Mouse (Mus musculus) forebrain, embryonic 14.5 days (tissue): ENCODE data around the gene Got1. TPM values are rescaled to one million over a fixed set of nuclear protein-coding genes. Genes with fewer than 3 reads are reported as not detected.

Experiments used
- ATAC-seq: fragments of 200-750 bp; cut with Nextera tagmentation; 2 replicates; pipeline ENCODE4 v1.8.0; 2017; ENCODE audit warnings: mild to moderate bottlenecking, moderate library complexity
- DNase-seq: peaks from one replicate; pipeline ENCODE4 v3.0.0-alpha.2; 2015; ENCODE audit warnings: low spot score
- H3K27ac ChIP-seq: fragments of 300-500 bp; sonication (generic); 2 replicates; pipeline ENCODE4 v1.5.1; 2014; ENCODE audit warnings: low read depth, mild to moderate bottlenecking, control low read depth, low read length, moderate library complexity
- H3K27me3 ChIP-seq: fragments of 300-500 bp; sonication (generic); replicated peaks from 2 replicates; pipeline ENCODE4 v1.6.1; 2014; ENCODE audit warnings: low read length, control low read depth, mixed read lengths; ENCODE audit not compliant: control insufficient read depth, insufficient read depth
- H3K36me3 ChIP-seq: fragments of 300-500 bp; sonication (generic); 2 replicates; pipeline ENCODE4 v1.6.1; 2014; ENCODE audit warnings: low read length, control low read depth; ENCODE audit not compliant: control insufficient read depth, insufficient read depth
- H3K4me1 ChIP-seq: fragments of 300-500 bp; sonication (generic); 2 replicates; pipeline ENCODE4 v1.6.1; 2014; ENCODE audit warnings: antibody characterized with exemption, low read length, control low read depth; ENCODE audit not compliant: control insufficient read depth, insufficient read depth
- H3K4me2 ChIP-seq: fragments of 300-500 bp; sonication (generic); 2 replicates; pipeline ENCODE4 v1.6.1; 2014; ENCODE audit warnings: mild to moderate bottlenecking, control low read depth, low read length
- H3K4me3 ChIP-seq: fragments of 300-500 bp; sonication (generic); 2 replicates; pipeline ENCODE4 v1.5.1; 2014; ENCODE audit warnings: low read depth, low read length, control low read depth
- H3K9ac ChIP-seq: fragments of 300-500 bp; sonication (generic); 2 replicates; pipeline ENCODE4 v1.6.1; 2014; ENCODE audit warnings: mild to moderate bottlenecking, low read length, control low read depth, moderate library complexity
- H3K9me3 ChIP-seq: fragments of 300-500 bp; sonication (generic); replicated peaks from 2 replicates; pipeline ENCODE4 v1.6.1; 2016; ENCODE audit warnings: low read length, control low read depth, mixed read lengths; ENCODE audit not compliant: control insufficient read depth
- WGBS: fragments of 180-500 bp; shearing (Covaris S2); extraction: QIAGEN DNeasy Blood & Tissue Kit; methylation state at CpG from one replicate; pipeline ENCODE4 v1.1.7; 2014; 5-methylcytosine and 5-hydroxymethylcytosine counted together
- polyA plus RNA-seq: library from polyadenylated mRNA; unstranded; fragments of >200 nt; fragmentation: Nextera tagmentation; extraction: Ambion mirVana; gene quantifications from 2 replicates; pipeline ENCODE4 v1.2.1, GENCODE M21; 2014

The Got1 gene
- polyA plus RNA-seq, 1 experiment from 2014 or later = 56.9 TPM

DNA sequence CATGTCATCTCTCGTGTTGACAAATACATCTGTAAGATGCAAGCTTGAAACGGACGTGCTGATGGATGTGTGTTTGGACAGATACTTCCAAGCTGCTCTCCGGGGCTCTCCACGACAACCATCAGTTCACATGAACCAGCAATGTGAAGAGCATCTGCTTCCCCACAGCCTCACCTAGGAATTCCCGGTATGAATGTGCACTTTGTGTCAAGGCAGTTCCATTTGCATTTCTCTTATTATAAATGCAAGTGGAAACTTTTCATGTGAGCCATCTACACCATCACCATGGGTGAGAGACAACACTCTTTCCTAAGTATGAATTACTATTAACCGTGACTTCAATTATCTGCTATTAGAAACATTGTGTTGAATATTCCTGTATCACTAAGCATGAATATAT is 6.6 kb downstream of the Got1 start:
- ATAC-seq (no peak), DNase-seq (no peak)
- Histone ChIP-seq H3K9ac (no peak overlapping the region), H3K4me3 (no peak overlapping the region), H3K9me3 (no peaks in the 10 kb centered on the region), H3K27me3 (no peaks in the 10 kb centered on the region), H3K36me3 (peaks cover 11% of the 10 kb centered on the region), H3K4me1 (peaks cover 20% of the 10 kb centered on the region), H3K27ac (no peak overlapping the region), H3K4me2 (no peak overlapping the region)
- WGBS = 61% methylated on average over 7 of the region's 7 CpGs

DNA sequence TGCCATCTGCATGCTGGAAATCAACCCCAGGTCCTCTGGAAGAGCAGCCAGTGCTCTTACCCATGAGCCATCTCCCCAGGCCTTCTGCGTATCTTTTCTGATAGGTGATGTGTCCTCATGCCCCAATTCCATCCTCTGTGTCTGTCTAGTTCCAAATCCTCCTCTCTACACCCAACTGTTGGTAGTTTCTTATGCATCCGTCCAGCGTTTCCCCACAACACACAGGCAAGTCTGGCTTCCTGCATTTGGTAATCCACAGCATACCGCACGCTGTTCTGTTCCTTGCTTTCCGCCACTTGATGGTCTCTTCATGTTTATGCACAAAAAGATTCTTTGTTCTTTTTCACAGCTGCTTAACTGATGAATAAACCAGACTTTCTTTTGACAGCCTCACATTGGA is 7.1 kb downstream of the Got1 start:
- Histone ChIP-seq H3K27me3 (no peaks in the 10 kb centered on the region), H3K4me2 (no peak overlapping the region), H3K36me3 (peaks cover 13% of the 10 kb centered on the region), H3K4me3 (no peak overlapping the region), H3K27ac (no peak overlapping the region), H3K9me3 (no peaks in the 10 kb centered on the region), H3K9ac (no peak overlapping the region), H3K4me1 (peaks cover 20% of the 10 kb centered on the region)
- 60% methylated on average over 6 of the region's 6 CpGs for WGBS
- ATAC-seq (no peak), DNase-seq (no peak)

DNA sequence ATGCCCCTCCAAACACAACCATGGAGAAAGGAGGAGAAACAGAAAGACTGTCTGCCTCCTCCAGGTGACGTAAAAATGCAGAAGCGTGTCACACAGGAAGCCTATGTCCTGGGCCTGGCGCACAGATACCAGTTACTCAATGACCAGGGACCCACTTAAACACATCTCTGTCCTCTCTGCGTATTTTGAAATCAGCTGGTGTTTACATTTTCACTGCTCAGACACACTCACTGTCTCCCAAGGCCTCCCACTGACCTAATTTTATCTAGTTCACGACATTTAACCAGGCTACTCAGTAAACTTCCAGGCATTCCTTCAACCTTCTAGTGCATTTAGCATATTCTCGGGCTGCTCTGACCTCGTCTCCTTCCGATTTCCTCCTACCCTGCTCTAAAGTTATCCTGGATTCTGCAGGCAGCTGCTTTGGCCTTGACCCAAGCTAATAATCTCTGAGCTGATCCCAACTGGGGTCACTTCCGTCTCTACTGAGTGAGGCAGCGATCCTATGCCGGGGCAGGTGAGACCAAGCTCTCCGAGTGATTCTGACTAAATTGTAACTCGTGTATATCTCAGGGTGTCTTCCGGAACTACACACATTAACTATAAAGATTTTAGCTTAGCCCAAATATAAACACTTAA is 7.9 kb downstream of the Got1 start:
- Histone ChIP-seq H3K4me1 (peaks cover 16% of the 10 kb centered on the region), H3K4me3 (no peak overlapping the region), H3K27ac (no peak overlapping the region), H3K27me3 (no peaks in the 10 kb centered on the region), H3K9me3 (no peaks in the 10 kb centered on the region), H3K36me3 (peaks cover 15% of the 10 kb centered on the region), H3K4me2 (no peak overlapping the region), H3K9ac (no peak overlapping the region)
- ATAC-seq (no peak), DNase-seq (no peak)
- WGBS = 90% methylated on average over 14 of the region's 14 CpGs

DNA sequence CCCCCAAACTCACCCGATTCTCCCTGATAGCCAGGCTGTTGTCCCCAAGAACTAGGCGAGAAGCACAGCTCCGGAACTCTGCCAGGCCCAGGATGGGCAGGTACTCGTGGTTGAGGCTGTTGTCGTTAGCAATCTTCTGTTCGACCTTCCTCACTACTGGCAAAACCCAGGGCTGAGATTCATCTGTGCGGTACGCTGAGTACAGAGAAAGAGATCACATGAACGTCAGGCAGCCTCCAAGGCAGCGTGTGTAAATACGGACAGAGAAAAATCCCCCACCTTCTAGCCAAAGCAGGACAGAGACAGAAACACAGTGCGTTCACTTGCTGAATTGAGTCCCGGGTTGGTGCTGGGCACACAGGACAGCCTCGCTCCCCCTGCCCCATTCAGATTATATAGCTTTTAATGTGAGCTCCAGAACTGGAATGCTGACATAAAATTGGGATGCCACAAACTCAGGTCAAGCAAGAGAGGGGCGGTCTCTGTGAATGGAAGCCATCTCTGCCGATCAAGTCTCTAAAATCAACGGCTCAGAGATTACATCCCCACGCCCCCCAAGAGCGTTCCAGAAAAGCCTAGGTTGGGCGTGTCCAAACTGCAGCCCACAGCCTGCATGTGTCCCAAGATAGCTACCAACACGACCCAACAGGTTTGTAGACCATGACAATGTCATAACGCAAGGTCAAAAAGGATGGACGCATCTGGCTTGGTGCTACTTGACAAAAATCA is 8.6 kb downstream of the Got1 start:
- no peak for DNase-seq
- H3K4me1 ChIP-seq = peaks cover 10% of the 10 kb centered on the region; the same call in 1 of the 2 replicates
- ATAC-seq = no peak
- H3K4me3 ChIP-seq = no peak overlapping the region
- H3K36me3 ChIP-seq = peaks cover 19% of the 10 kb centered on the region
- no peak overlapping the region for H3K27ac ChIP-seq
- no peak overlapping the region for H3K9ac ChIP-seq
- no peaks in the 10 kb centered on the region for H3K27me3 ChIP-seq
- H3K9me3 ChIP-seq = no peaks in the 10 kb centered on the region
- no peak overlapping the region for H3K4me2 ChIP-seq
- WGBS = 92% methylated on average over 23 of the region's 23 CpGs

DNA sequence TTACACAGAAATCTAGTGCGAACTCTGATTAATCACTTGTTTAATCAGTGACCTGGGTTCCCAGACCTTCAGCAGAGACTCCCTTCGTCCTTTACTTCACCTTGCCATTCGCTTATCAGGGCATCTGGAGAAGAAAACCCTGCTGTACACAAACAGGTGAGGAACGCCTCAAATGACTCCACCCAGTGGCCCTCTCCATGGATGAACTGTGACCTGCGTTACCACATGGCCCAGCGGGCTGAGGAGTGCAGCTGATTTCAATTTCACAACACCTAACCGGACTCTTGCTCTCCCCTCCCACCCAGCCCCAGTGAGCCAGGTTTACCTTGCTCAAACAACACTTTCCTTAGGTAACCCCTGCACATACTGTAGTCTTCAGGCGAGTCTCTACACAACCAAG is 10.5 kb downstream of the Got1 start:
- 94% methylated on average over 8 of the region's 8 CpGs for WGBS
- no peak for DNase-seq
- Histone ChIP-seq H3K4me2 (no peak overlapping the region), H3K4me3 (no peak overlapping the region), H3K27me3 (no peaks in the 10 kb centered on the region), H3K4me1 (peaks cover 5% of the 10 kb centered on the region; the same call in 1 of the 2 replicates), H3K36me3 (peaks cover 23% of the 10 kb centered on the region), H3K27ac (no peak overlapping the region), H3K9ac (no peak overlapping the region), H3K9me3 (no peaks in the 10 kb centered on the region)
- ATAC-seq = no peak

DNA sequence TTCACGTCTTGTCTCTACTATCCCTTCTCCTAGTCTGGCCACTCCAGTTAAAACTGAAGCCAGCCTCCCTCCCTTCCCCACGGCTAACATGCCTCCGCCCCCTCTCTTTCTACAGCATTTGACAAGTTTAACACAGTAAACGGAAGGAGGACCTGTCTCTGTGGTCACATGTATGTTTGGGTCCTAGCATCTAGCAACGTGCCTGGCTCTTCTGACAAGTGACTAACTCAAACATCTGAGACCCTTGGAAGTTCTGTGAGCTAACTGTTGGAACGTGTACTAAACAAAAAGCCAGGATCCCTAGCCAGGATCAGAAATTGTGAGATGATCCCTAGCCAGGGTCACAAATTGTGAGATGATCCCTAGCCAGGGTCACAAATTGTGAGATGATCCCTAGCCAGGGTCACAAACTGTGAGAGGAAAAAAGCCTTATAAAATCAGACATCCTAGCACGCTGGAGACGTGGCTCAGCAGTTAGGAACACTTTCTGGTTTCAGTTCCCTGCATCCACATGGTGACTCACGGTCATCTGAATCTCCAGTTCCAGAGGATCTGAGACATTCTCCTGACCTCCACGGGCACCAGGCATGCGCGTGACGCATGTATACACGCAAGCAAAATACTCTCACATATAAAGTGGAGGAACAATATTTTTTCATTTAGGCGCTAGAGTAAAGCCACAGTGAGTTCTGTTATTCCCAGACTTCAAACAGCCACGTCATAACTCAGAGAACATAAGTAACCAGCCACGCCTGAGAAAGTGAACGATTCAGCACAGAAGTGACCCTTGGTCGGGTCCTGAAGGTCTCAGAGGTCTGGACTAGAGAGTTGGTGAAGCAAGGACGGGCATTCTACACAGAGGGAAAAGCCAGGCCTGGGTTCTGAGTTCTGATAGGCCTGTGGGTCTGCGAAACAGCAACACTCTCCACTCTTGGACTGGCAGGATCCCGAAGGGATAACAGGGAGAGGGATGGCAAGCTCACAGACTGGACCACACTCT is 12.5 kb downstream of the Got1 start:
- DNase-seq (no peak), ATAC-seq (no peak)
- Histone ChIP-seq H3K36me3 (peaks cover 31% of the 10 kb centered on the region), H3K9me3 (no peaks in the 10 kb centered on the region), H3K4me3 (no peak overlapping the region), H3K27ac (no peak overlapping the region), H3K27me3 (no peaks in the 10 kb centered on the region), H3K4me1 (no peaks in the 10 kb centered on the region), H3K4me2 (no peak overlapping the region), H3K9ac (no peak overlapping the region)
- WGBS = 86% methylated on average over 22 of the region's 22 CpGs

DNA sequence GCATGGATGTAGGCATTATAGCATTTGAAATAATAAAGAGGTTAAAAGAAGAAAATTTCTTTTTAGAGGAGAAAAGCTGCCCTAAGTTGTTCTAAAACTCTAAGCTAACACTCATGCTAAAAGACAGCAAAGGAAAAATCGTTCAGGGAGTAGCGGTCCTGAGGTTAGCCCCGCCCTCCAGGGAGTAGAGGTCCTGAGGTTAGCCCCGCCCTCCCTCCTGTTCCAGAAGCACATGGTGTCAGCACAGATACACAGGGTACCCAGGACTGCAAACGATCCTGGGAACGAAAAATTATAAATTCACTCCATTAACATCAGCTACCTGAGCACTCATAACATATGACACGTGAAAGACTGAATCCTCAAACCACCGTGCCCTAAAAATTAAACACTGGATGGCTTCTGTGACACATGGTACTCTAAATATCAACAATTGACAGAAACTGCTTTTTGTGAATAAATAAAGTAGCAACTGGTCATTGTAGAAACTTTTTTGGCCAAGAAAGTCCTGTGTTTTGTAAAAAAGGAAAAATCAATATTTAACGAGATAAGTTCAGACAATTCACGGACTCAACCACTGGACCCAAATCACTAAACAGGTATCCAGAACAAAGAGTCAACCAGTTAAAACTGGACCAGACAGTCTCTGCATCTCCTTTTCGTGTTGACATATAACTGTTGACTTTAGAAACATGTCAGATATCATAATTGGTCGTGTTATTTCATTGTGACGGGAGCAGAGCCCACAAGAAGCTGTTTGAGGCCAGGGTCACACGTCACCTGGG is 13.8 kb downstream of the Got1 start:
- no peak overlapping the region for H3K9ac ChIP-seq
- H3K4me3 ChIP-seq = no peak overlapping the region
- H3K27ac ChIP-seq = no peak overlapping the region
- ATAC-seq (no peak), DNase-seq (no peak)
- WGBS = 95% methylated on average over 14 of the region's 14 CpGs
- H3K4me1 ChIP-seq = no peaks in the 10 kb centered on the region
- peaks cover 38% of the 10 kb centered on the region for H3K36me3 ChIP-seq
- no peak overlapping the region for H3K4me2 ChIP-seq
- no peaks in the 10 kb centered on the region for H3K27me3 ChIP-seq
- H3K9me3 ChIP-seq = no peaks in the 10 kb centered on the region

DNA sequence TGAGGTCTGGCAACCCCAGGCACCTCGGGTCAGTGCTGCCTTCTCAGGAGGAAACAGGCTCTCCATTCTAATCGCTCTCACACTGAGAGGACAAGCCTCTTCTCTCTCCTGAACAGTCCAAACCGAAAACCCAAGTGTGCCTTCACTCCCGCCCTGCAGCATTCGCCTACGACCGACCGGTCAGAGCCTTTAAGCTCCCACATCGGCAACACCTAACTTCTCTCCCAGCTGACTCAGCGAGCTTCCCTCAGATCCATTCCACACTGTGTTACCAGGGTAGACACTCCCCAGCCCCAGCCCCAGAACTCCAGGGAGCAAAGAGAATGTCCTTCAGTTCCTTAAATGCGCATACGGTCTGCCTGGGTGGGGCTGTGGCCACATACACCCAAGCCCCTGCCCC is 19.0 kb downstream of the Got1 start:
- Histone ChIP-seq H3K9me3 (no peaks in the 10 kb centered on the region), H3K4me3 (no peak overlapping the region), H3K4me2 (no peak overlapping the region), H3K27me3 (no peaks in the 10 kb centered on the region), H3K9ac (no peak overlapping the region), H3K27ac (no peak overlapping the region), H3K36me3 (peaks cover 55% of the 10 kb centered on the region), H3K4me1 (no peaks in the 10 kb centered on the region)
- ATAC-seq (no peak), DNase-seq (no peak)
- WGBS = 92% methylated on average over 12 of the region's 12 CpGs
